Mouse (Mus musculus) brain, embryonic 14.5 days (tissue): ENCODE measurements around the gene Matn3. TPM values are rescaled to one million over a fixed set of nuclear protein-coding genes. Genes with fewer than 3 reads are reported as not detected.

ENCODE experiments used
- DNase-seq: peaks from one replicate; pipeline ENCODE4 v3.0.0-alpha.2; 2011; ENCODE audit warnings: low read depth
- CTCF ChIP-seq: fragments of 200-500 bp; IDR thresholded peaks from 2 replicates; pipeline ENCODE4 v1.5.1; 2012; ENCODE audit warnings: inconsistent platforms, mild to moderate bottlenecking, moderate library complexity, borderline replicate concordance; ENCODE audit not compliant: insufficient read depth, insufficient read length; ENCODE audit errors: extremely low read depth
- POLR2A ChIP-seq: fragments of 200-500 bp; IDR thresholded peaks from 2 replicates; pipeline ENCODE4 v1.6.1; 2012; ENCODE audit warnings: mild to moderate bottlenecking, inconsistent platforms, borderline replicate concordance; ENCODE audit not compliant: poor library complexity, insufficient read depth, insufficient read length, severe bottlenecking; ENCODE audit errors: extremely low read depth
- polyA plus RNA-seq: library from polyadenylated mRNA; depleted of rRNA; stranded (reverse); fragments of >200 nt; gene quantifications from 2 replicates; pipeline ENCODE4 v1.2.3, GENCODE M21; 2012

The Matn3 gene
- polyA plus RNA-seq, 1 experiment: 0.16 TPM

GRCm38 (mm10) chr12:8922369-8923124 is 25.2 kb upstream of the Matn3 start:
- DNase-seq: peak; percentile 66
- TF ChIP-seq POLR2A: no peak
- TF ChIP-seq CTCF: no peak

DNA sequence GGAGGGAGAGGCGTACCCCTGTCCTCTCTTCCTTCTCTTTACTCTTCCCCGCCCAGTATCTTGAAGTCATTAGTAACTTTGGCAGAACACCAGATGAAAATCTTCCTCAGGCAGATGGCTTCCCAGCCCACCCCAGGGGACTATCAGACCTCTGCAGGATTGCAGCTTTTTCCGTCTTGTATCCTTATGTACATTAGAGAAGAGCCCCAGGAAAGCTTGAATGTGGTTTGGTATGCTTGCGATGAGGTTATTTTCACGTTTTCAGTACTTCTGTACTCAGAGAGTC is 24.7 kb upstream of the Matn3 start:
- DNase-seq: peak; percentile 74
- TF ChIP-seq CTCF: no peak
- no peak for TF ChIP-seq POLR2A

DNA sequence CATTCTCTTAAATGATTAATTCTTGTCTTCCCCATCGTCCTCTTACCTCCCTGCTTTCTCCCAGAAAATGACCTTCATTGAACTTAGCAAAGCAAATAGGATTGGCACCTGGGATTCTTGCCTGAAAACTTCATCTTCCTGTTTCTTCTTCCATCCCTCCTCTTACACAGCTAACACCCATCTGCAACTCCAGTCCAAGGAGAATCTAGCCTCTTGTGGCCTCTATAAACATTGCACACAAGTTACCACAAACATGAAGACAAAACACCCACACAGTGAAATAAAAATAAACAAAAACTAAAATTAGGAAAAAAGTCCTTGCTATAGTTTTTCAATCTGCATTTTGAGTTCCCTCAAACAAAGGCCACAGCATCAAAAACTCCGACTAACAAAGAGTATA is 24.1 kb upstream of the Matn3 start:
- TF ChIP-seq CTCF: no peak
- no peak for TF ChIP-seq POLR2A
- DNase-seq: no peak

DNA sequence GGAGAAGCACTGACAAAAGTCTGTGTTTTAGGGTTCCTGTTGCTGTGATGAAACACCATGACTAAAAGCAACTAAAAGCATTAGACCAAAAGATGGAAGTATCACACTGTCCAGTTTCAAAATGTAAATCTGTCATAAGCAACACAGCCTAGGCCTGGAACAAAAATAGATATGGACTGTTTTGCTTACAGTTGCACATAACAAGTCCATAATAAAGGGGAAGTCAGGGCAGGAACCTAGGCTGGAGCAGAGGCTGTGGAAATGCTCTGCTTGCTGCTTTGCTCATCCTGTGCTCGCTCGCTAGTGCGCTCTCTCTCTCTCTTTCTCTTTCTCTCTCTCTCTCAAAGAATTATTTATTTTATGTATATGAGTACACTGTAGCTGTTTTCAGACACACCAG is 20.1 kb upstream of the Matn3 start:
- DNase-seq: no peak
- no peak for TF ChIP-seq POLR2A
- TF ChIP-seq CTCF: no peak

GRCm38 (mm10) chr12:8928766-8929165 is 19.0 kb upstream of the Matn3 start:
- TF ChIP-seq POLR2A: no peak
- TF ChIP-seq CTCF: no peak
- DNase-seq: no peak

GRCm38 (mm10) chr12:8931083-8931482 is 16.6 kb upstream of the Matn3 start:
- no peak for DNase-seq
- TF ChIP-seq CTCF: no peak
- TF ChIP-seq POLR2A: no peak

DNA sequence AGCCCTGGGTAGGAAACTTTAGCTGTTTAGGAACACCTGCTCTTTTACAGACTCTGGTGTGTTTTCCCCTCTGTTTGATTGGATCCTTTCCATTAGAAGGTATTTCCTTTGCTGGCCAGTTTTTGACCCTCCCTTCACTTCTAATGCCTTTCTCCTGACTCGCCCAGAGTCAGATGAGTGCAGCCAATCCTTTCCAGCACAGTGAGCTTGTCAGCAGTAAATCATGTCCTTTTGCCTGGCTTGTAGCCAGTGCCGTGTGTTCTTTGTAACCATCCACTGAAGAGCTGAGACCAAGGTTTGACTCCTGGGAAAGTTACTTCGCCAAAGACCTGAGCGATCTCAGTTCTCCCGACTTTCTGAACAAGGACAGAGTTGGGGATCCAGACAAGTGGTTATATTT is 12.4 kb upstream of the Matn3 start:
- TF ChIP-seq CTCF: no peak
- no peak for TF ChIP-seq POLR2A
- DNase-seq: no peak

- peak; percentile 11; the same call in 1 of the 2 replicates for TF ChIP-seq CTCF
- DNase-seq: peak; percentile 26
Measured at GRCm38 (mm10) chr12:8936210-8936609, 11.5 kb upstream of the Matn3 start.

GRCm38 (mm10) chr12:8939490-8939889 is 8.2 kb upstream of the Matn3 start:
- TF ChIP-seq CTCF: no peak
- TF ChIP-seq POLR2A: no peak
- DNase-seq: no peak

GRCm38 (mm10) chr12:8940011-8941005 is 7.4 kb upstream of the Matn3 start:
- TF ChIP-seq CTCF: no peak
- no peak for DNase-seq

DNA sequence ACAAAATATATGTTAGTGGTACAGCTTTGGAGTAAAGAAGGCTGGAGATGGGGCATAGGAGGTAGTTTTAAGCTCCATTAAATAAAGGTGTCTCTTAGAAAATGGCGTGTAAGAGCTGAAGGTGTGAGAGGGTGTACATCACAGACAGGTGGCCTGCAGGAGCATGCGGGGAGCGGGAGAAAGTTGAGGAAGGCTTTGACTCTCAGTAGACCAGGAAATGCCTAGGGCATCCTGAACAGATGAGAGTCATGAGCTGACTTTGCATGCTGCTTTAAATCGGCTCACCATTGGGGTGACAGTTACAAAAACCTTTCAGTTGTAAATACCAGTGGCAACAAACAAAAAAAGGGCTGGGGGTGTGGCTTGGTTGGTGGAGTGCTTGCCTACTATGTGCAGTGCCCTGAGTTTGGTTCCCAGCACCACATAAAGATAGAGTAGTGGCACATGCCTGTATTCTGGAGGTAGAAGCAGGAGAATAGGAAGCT is 6.6 kb upstream of the Matn3 start:
- TF ChIP-seq CTCF: no peak
- no peak for TF ChIP-seq POLR2A
- DNase-seq: no peak

GRCm38 (mm10) chr12:8941699-8942392 is 5.9 kb upstream of the Matn3 start:
- TF ChIP-seq CTCF: no peak
- TF ChIP-seq POLR2A: no peak
- no peak for DNase-seq

DNA sequence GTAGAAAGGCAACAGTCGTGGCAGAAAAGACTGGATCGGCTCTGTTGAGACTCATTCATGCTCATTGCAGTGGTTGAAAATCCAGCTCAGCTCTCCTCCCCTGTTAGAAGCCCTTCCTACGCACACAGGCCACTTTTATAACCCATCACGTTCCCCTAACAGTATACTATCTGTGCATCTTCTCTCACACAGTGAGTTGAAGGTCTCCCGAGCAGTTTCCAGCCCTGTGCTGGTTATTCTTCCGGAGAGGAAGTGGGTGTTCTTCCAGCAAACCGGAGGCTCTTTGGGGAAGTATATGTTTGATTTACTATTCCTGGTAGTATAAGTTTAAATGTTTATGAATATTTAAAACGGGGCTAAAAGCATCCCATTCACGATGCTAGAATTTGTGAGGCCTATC is 566 bp upstream of the Matn3 start:
- TF ChIP-seq POLR2A (no peak), CTCF (no peak)

More for the DNA sequence above, 566 bp upstream of the Matn3 start:
- DNase-seq: no peak
